Mouse (Mus musculus): Measurements from ENCODE around the gene Dpm2.

- TF ChIP-seq CTCF (IDR thresholded peaks at IDR 0.05; ENCODE audit: insufficient read depth, low read length) (no peak), POLR2A (IDR thresholded peaks at IDR 0.05; ENCODE audit: borderline replicate concordance, extremely low read depth, low read depth, low read length) (no peak)
Observed at GRCm38 (mm10) chr2:32591249-32591648, 20.6 kb downstream of the Dpm2 start.

All from lung, adult 2 months (tissue).